Mouse (Mus musculus) CH12.LX (cell line): ENCODE results near the gene Zfp982. TPM values are rescaled to one million over a fixed set of nuclear protein-coding genes. Genes with fewer than 3 reads are reported as not detected.

Experiments used
- DNase-seq: peaks from one replicate; pipeline ENCODE4 v3.0.0-alpha.2; 2013; ENCODE audit errors: extremely low read depth
- H3K27ac ChIP-seq: 2 replicates; pipeline ENCODE4 v1.5.1; 2012; ENCODE audit warnings: low read depth, mild to moderate bottlenecking, control low read depth, moderate library complexity; ENCODE audit not compliant: insufficient read depth
- H3K27me3 ChIP-seq: replicated peaks from 2 replicates; pipeline ENCODE3; 2012; ENCODE audit warnings: inconsistent platforms
- H3K36me3 ChIP-seq, 2 experiments: replicated peaks in 1 of 2; 2 replicates each; pipeline versions ENCODE3 to v1.6.1; 2012; ENCODE audit warnings: inconsistent platforms in 1 of 2, low read length in 1 of 2, mild to moderate bottlenecking in 1 of 2, mixed read lengths in 1 of 2, moderate library complexity in 1 of 2; ENCODE audit not compliant: control insufficient read depth in 1 of 2, insufficient read depth in 1 of 2
- H3K4me1 ChIP-seq, 2 experiments: 2 replicates each; pipeline ENCODE4 v1.6.1; 2012; ENCODE audit warnings: inconsistent platforms in 1 of 2, moderate library complexity in 1 of 2; ENCODE audit not compliant: insufficient read depth in 2 of 2, control insufficient read depth in 1 of 2
- H3K4me2 ChIP-seq: 2 replicates; pipeline ENCODE4 v1.6.1; 2012; ENCODE audit warnings: low read depth, mild to moderate bottlenecking, control low read depth; ENCODE audit not compliant: poor library complexity, insufficient read depth, severe bottlenecking
- H3K4me3 ChIP-seq, 3 experiments: fragments of 150-350 bp in 1 of 3; sonication (generic) in 1 of 3; replicated peaks in 1 of 3; 2 replicates each; pipeline versions ENCODE3 to v1.5.1; 2011 to 2012; ENCODE audit warnings: low read depth in 2 of 3, low read length in 2 of 3, mild to moderate bottlenecking in 2 of 3, moderate library complexity in 2 of 3, control low read depth in 1 of 3, improper control_type of control experiment in 1 of 3, inconsistent platforms in 1 of 3, mixed read lengths in 1 of 3; ENCODE audit not compliant: poor library complexity in 1 of 3
- H3K79me2 ChIP-seq: replicated peaks from 2 replicates; pipeline ENCODE4 v1.6.1; 2012; ENCODE audit warnings: mild to moderate bottlenecking, moderate library complexity; ENCODE audit not compliant: control insufficient read depth, poor library complexity, insufficient read depth, severe bottlenecking; ENCODE audit errors: extremely low read depth
- H3K9ac ChIP-seq: 2 replicates; pipeline ENCODE4 v1.6.1; 2012; ENCODE audit warnings: low read depth, mild to moderate bottlenecking, control low read depth, moderate library complexity; ENCODE audit not compliant: insufficient read depth
- H3K9me3 ChIP-seq: replicated peaks from 2 replicates; pipeline ENCODE3; 2012; ENCODE audit warnings: low read length, inconsistent platforms, mixed read lengths
- BHLHE40 ChIP-seq: IDR thresholded peaks from 2 replicates; pipeline ENCODE4 v1.6.1; 2011; ENCODE audit warnings: mild to moderate bottlenecking, low read depth, low read length, improper control_type of control experiment
- CHD2 ChIP-seq: IDR thresholded peaks from 2 replicates; pipeline ENCODE4 v1.6.1; 2011; ENCODE audit warnings: low read length, improper control_type of control experiment
- CTCF ChIP-seq, 2 experiments: IDR thresholded peaks in 1 of 2; conservative IDR thresholded peaks in 1 of 2; 2 replicates each; pipeline ENCODE4 v1.5.1; 2011 to 2012; ENCODE audit warnings: low read depth in 2 of 2, low read length in 2 of 2, improper control_type of control experiment in 1 of 2, inconsistent platforms in 1 of 2, mild to moderate bottlenecking in 1 of 2, moderate library complexity in 1 of 2
- E2F4 ChIP-seq: IDR thresholded peaks from 2 replicates; pipeline ENCODE4 v1.6.1; 2011; ENCODE audit warnings: low read depth, low read length, improper control_type of control experiment; ENCODE audit not compliant: insufficient replicate concordance
- ELF1 ChIP-seq: IDR thresholded peaks from 2 replicates; pipeline ENCODE4 v1.6.1; 2014; ENCODE audit warnings: low read depth, mild to moderate bottlenecking, inconsistent platforms, low read length, improper control_type of control experiment
- ETS1 ChIP-seq: conservative IDR thresholded peaks from 2 replicates; pipeline ENCODE4 v1.6.1; 2012; ENCODE audit warnings: low read depth, mild to moderate bottlenecking, inconsistent platforms, low read length, improper control_type of control experiment, moderate library complexity
- IRF4 ChIP-seq: IDR thresholded peaks from 2 replicates; pipeline ENCODE4 v1.6.1; 2014; ENCODE audit warnings: low read depth, mild to moderate bottlenecking, inconsistent platforms, low read length, improper control_type of control experiment
- JUND ChIP-seq: conservative IDR thresholded peaks from 2 replicates; pipeline ENCODE4 v1.6.1; 2011; ENCODE audit warnings: low read depth, low read length, improper control_type of control experiment
- KAT2A ChIP-seq: IDR thresholded peaks from 2 replicates; pipeline ENCODE4 v1.6.1; 2012; ENCODE audit warnings: low read length, improper control_type of control experiment, inconsistent platforms; ENCODE audit not compliant: insufficient replicate concordance
- MEF2A ChIP-seq: IDR thresholded peaks from 2 replicates; pipeline ENCODE4 v1.6.1; 2014; ENCODE audit warnings: low read depth, mild to moderate bottlenecking, inconsistent platforms, low read length, improper control_type of control experiment, borderline replicate concordance
- MYC ChIP-seq: IDR thresholded peaks from 2 replicates; pipeline ENCODE4 v1.6.1; 2011; ENCODE audit warnings: low read depth, mild to moderate bottlenecking, improper control_type of control experiment, low read length
- NELFE ChIP-seq: IDR thresholded peaks from 2 replicates; pipeline ENCODE4 v1.6.1; 2011; ENCODE audit warnings: low read depth, low read length, improper control_type of control experiment
- NRF1 ChIP-seq: IDR thresholded peaks from 2 replicates; pipeline ENCODE4 v1.6.1; 2014; ENCODE audit warnings: low read depth, mild to moderate bottlenecking, inconsistent platforms, low read length, improper control_type of control experiment, moderate library complexity
- POLR2AphosphoS2 ChIP-seq: IDR thresholded peaks from 2 replicates; pipeline ENCODE4 v1.6.1; 2011; ENCODE audit warnings: low read depth, low read length, improper control_type of control experiment
- RAD21 ChIP-seq: IDR thresholded peaks from 2 replicates; pipeline ENCODE4 v1.6.1; 2011; ENCODE audit warnings: low read depth, mild to moderate bottlenecking, low read length, improper control_type of control experiment, moderate library complexity
- RCOR1 ChIP-seq: conservative IDR thresholded peaks from 2 replicates; pipeline ENCODE4 v1.6.1; 2012; ENCODE audit warnings: low read depth, mild to moderate bottlenecking, inconsistent platforms, low read length, improper control_type of control experiment
- TBP ChIP-seq: conservative IDR thresholded peaks from 2 replicates; pipeline ENCODE4 v1.6.1; 2011; ENCODE audit warnings: low read depth, low read length, improper control_type of control experiment
- USF1 ChIP-seq: IDR thresholded peaks from 2 replicates; pipeline ENCODE4 v1.6.1; 2014; ENCODE audit warnings: low read depth, mild to moderate bottlenecking, inconsistent platforms, low read length, improper control_type of control experiment
- USF2 ChIP-seq: conservative IDR thresholded peaks from 2 replicates; pipeline ENCODE4 v1.6.1; 2011; ENCODE audit warnings: low read depth, low read length, improper control_type of control experiment
- ZMIZ1 ChIP-seq: IDR thresholded peaks from 2 replicates; pipeline ENCODE4 v1.6.1; 2012; ENCODE audit warnings: low read depth, mild to moderate bottlenecking, inconsistent platforms, low read length, improper control_type of control experiment
- ZNF384 ChIP-seq: IDR thresholded peaks from 2 replicates; pipeline ENCODE4 v1.6.1; 2012; ENCODE audit warnings: low read depth, low read length, improper control_type of control experiment, inconsistent platforms
- dilution Hi-C: fragments of 300-500 bp; cut with MboI; formaldehyde crosslinking; loops from 2 replicates; pipeline ENCODE4 v1.14.3; 2020; ENCODE audit warnings: low sequenced_read_pairs; ENCODE audit not compliant: extremely low pct_unique_long_range_greater_than_20kb, extremely low pct_ligation_motif_present
- in situ Hi-C: fragments of 300-500 bp; cut with MboI; formaldehyde crosslinking; loops from 3 replicates; pipeline ENCODE4 v1.14.3; 2019; ENCODE audit warnings: low sequenced_read_pairs, low pct_ligation_motif_present, low pct_unique_long_range_greater_than_20kb, mixed read lengths
- polyA plus RNA-seq: library from polyadenylated mRNA; unstranded; fragments of >175 nt; gene quantifications from 2 replicates; pipeline ENCODE4 v1.2.1, GENCODE M21; 2012; ENCODE audit warnings: low read depth; ENCODE audit not compliant: insufficient read length
- total RNA-seq, 2 experiments: library from RNA; depleted of rRNA; stranded (reverse); fragments of 300-350 nt in 1 of 2; fragments of >200 nt in 1 of 2; gene quantifications; 2 replicates each; pipeline ENCODE4 v1.2.3; 2012 to 2014

Gene Zfp982
- total and polyA plus RNA-seq, 3 experiments: 0.13 to 0.67 (median 0.36) TPM

DNA sequence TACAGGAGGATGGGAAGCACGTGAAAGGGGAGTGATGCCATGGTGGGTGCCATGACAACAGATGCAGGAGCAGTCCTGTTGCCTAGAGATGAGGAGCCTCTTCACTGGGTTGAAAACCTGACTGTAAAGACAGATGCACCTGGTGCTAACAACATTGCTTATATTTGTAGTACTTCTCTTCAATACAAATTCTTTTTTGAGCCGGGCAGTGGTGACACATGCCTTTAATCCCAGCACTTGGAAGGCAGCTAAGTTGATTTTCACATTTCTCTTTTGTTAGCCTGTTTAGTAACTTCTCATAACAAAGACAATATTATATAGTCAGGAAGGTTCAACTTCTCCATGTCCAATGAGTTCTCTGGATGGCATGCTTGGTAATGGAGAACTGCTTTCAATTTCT is 26.8 kb downstream of the Zfp982 start:
- H3K9ac ChIP-seq: no peak overlapping the region
- H3K79me2 ChIP-seq: no peaks in the 10 kb centered on the region
- H3K4me3 ChIP-seq: no peak overlapping the region
- no peak overlapping the region for H3K4me2 ChIP-seq
- H3K9me3 ChIP-seq: peaks cover 38% of the 10 kb centered on the region
- no peak for TF ChIP-seq ZNF384
- TF ChIP-seq CTCF (conservative IDR thresholded peaks at IDR 0.05 in 1 of 2, IDR thresholded peaks at IDR 0.05 in 1 of 2; ENCODE audit: low read depth in 2 of 2, low read length in 2 of 2): no peak
- no peak for TF ChIP-seq MYC
- no peak for TF ChIP-seq TBP
- no peak for TF ChIP-seq ELF1
- no peak for TF ChIP-seq MEF2A
- TF ChIP-seq RCOR1: no peak
- no peak for TF ChIP-seq KAT2A
- TF ChIP-seq RAD21: no peak
- no peak for TF ChIP-seq NRF1
- H3K27me3 ChIP-seq: no peaks in the 10 kb centered on the region
- H3K27ac ChIP-seq: no peak overlapping the region
- dilution Hi-C loops (loop anchor here (5.0 kb wide), 1 partner anchor 1962 kb away; no protein-coding TSS in a partner anchor), in situ Hi-C loops (loop anchor here (5.0 kb wide), 1 partner anchor 1962 kb away; no protein-coding TSS in a partner anchor)
- DNase-seq: no peak
- no peaks in the 10 kb centered on the region for H3K4me1 ChIP-seq
- H3K36me3 ChIP-seq: no peaks in the 10 kb centered on the region

- no peak for DNase-seq
- H3K27me3 ChIP-seq: no peaks in the 10 kb centered on the region
- H3K4me2 ChIP-seq: no peak overlapping the region
- H3K79me2 ChIP-seq: no peaks in the 10 kb centered on the region
- no peaks in the 10 kb centered on the region for H3K4me1 ChIP-seq
- H3K9me3 ChIP-seq: peaks cover 39% of the 10 kb centered on the region
- no peak overlapping the region for H3K9ac ChIP-seq
- no peak overlapping the region for H3K4me3 ChIP-seq
- in situ Hi-C loops (no loop called here), dilution Hi-C loops (no loop called here)
- no peak overlapping the region for H3K27ac ChIP-seq
- H3K36me3 ChIP-seq: no peaks in the 10 kb centered on the region
- TF ChIP-seq CHD2: no peak
- no peak for TF ChIP-seq CTCF (conservative IDR thresholded peaks at IDR 0.05 in 1 of 2, IDR thresholded peaks at IDR 0.05 in 1 of 2; ENCODE audit: low read depth in 2 of 2, low read length in 2 of 2)
- TF ChIP-seq RAD21: no peak
- TF ChIP-seq NELFE: no peak
- no peak for TF ChIP-seq BHLHE40
- TF ChIP-seq USF2: no peak
- no peak for TF ChIP-seq ZMIZ1
- no peak for TF ChIP-seq POLR2AphosphoS2
- no peak for TF ChIP-seq RCOR1
- TF ChIP-seq USF1: no peak
- TF ChIP-seq IRF4: no peak
- TF ChIP-seq ETS1: no peak
- no peak for TF ChIP-seq NRF1
- TF ChIP-seq JUND: no peak
- no peak for TF ChIP-seq TBP
- no peak for TF ChIP-seq ELF1
- no peak for TF ChIP-seq E2F4
- TF ChIP-seq, all 38 proteins: peak for 0
Observed at GRCm38 (mm10) chr4:147520100-147520499, 27.9 kb downstream of the Zfp982 start.
